Mouse (Mus musculus) left cerebral cortex, adult 11 months (tissue): Measurements from ENCODE around the gene Vmn1r55.
"Not testable (repeated sequence)": the region's sequence is repeated elsewhere in the genome, so short reads cannot be mapped to it uniquely, and the experiment has no call there.

ENCODE experiments used
- DNase-seq: peaks from one replicate; pipeline ENCODE4 v3.0.0; 2022; ENCODE audit warnings: low spot score

Vmn1r55 gene

DNA sequence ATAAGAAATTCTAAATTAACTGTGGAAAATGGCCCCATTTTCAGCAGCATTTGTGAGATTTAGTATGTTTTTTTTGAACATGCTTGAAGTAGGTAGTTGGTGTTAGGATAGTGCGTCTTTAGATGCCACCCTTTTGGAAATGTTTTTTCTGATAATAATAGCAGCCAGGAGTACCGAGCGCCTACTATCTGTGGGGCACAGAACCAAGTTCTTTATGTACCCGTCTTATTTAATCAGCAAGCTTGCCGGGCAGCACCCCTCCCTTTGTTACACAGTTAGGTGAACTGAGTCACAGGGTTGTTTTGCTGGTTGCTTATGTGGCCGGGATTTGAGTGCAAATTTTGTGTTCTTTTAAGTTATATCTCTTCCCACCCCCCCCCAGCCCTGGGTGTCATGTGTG, 68.2 kb downstream of the Vmn1r55 start:
- DNase-seq = no peak

- DNase-seq = no peak
Observed at GRCm38 (mm10) chr7:5080815-5081214, 68.7 kb downstream of the Vmn1r55 start.

DNA sequence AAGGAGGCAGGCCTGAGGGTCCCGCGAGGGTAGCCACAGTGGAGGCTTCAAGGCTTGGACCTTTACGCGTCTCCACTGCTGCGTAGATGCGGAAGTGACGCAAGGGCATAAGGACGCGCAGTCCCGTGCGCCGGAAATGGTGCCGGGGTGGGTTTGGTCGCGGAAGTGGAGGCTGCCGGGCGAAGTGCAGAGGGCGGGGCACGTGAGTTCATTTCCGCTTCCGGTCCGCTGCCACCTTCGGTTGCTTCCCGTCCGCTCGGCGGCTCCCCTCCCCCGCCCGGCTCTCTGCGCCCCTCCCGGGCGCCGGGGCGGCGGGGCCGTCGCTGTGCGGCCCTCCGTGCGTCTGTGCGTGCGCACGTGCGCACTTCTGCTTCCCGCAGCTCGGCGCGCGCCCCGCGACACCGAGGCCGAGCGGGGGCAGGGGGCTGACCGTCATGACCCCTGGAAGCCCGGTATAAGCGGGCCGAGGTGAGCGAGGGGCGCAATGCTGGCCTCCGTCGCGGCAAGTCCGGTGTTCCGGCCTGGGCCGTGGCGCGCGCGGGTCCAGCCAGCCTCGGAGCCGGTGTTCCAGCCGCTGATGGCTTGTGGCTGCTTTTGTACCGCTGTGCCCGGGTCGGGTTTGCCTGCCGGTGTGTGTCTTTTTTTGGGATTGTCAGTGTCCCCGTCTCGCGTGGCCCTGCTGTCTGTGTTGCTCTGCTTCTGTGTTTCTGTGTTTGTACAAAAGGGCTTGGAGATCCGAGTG, 69.3 kb downstream of the Vmn1r55 start, which contains the start of gene Epn1:
Gene Epn1 (plus strand): TSS at position 226 of the 742 bp plus-strand sequence.
- DNase-seq = peak; percentile 92

DNA sequence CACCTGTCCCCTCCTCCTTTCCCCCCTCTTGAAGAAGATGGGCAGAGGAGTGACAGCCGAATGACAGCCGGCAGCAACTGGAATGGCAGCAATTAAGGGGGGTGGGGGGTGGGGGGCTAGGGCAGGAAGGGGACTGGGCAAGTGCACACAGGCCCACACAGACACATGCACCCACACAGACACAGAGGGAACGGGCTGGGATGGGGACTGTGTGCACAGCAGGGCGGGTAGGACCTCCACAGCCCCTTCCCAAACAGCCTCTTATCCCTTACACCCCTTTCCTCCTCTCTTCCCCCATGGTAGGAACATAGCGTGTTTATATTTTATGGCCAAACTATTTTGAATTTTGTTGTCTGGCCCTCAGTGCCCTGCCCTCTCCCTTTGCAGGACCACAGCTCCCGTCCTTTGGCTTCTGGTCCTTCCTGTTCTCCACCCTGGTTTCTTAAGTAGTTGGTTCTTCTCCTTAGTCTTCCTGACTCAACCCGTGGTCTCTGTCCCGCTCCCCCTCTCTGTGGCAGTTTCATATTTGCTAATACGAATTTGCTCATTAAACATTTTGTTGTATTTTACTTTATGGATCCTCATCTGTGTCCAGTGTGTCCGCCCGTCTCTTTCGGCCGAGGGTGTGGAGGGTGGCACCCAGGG, 70.0 kb downstream of the Vmn1r55 start:
- DNase-seq = not testable (repeated sequence)
